Mouse (Mus musculus) myocyte (in vitro differentiated cells): Measurements from ENCODE around the gene Gm12569. TPM values are rescaled to one million over a fixed set of nuclear protein-coding genes. Genes with fewer than 3 reads are reported as not detected.

ENCODE experiments used
- H3K27me3 ChIP-seq: one replicate; pipeline ENCODE4 v1.6.1; 2011; ENCODE audit not compliant: control insufficient read depth, insufficient read depth, insufficient read length
- H3K36me3 ChIP-seq: one replicate; pipeline ENCODE4 v1.6.1; 2011; ENCODE audit not compliant: control insufficient read depth, insufficient read depth
- H3K4me2 ChIP-seq: one replicate; pipeline ENCODE4 v1.6.1; 2011; ENCODE audit warnings: low read depth, control low read depth
- H3K4me3 ChIP-seq: one replicate; pipeline ENCODE4 v1.5.1; 2011; ENCODE audit warnings: mild to moderate bottlenecking, control low read depth, moderate library complexity
- H3K79me2 ChIP-seq: one replicate; pipeline ENCODE4 v1.6.1; 2011; ENCODE audit not compliant: control insufficient read depth, insufficient read depth
- H3ac ChIP-seq: one replicate; pipeline ENCODE4 v1.6.1; 2011; ENCODE audit not compliant: control insufficient read depth, insufficient read length
- CEBPB ChIP-seq: IDR thresholded peaks from 2 replicates; pipeline ENCODE4 v1.6.1; 2011; ENCODE audit warnings: mild to moderate bottlenecking, moderate library complexity; ENCODE audit not compliant: poor library complexity, insufficient read depth, severe bottlenecking
- E2F4 ChIP-seq: IDR thresholded peaks from one replicate; pipeline ENCODE4 v1.6.1; 2011; ENCODE audit warnings: mild to moderate bottlenecking, control low read depth, moderate library complexity; ENCODE audit not compliant: insufficient read depth
- MAX ChIP-seq: IDR thresholded peaks from one replicate; pipeline ENCODE4 v1.6.1; 2011; ENCODE audit warnings: low read depth, mild to moderate bottlenecking, control low read depth
- MYOD1 ChIP-seq, 3 experiments: IDR thresholded peaks; one replicate each; pipeline ENCODE4 v1.6.1; 2011; ENCODE audit warnings: control low read depth in 2 of 3, low read depth in 2 of 3, mild to moderate bottlenecking in 2 of 3, moderate library complexity in 1 of 3; ENCODE audit not compliant: insufficient read length in 2 of 3, control insufficient read depth in 1 of 3
- MYOG ChIP-seq, 3 experiments: IDR thresholded peaks; one replicate each; pipeline ENCODE4 v1.6.1; 2011; ENCODE audit warnings: control low read depth in 2 of 3, low read depth in 2 of 3, mild to moderate bottlenecking in 2 of 3; ENCODE audit not compliant: insufficient read length in 2 of 3, control insufficient read depth in 1 of 3, insufficient read depth in 1 of 3
- POLR2A ChIP-seq: IDR thresholded peaks from one replicate; pipeline ENCODE4 v1.6.1; 2011; ENCODE audit warnings: low read depth, mild to moderate bottlenecking, control low read depth, moderate library complexity; ENCODE audit not compliant: insufficient read length
- POLR2AphosphoS2 ChIP-seq: IDR thresholded peaks from one replicate; pipeline ENCODE4 v1.6.1; 2011; ENCODE audit warnings: low read depth, control low read depth; ENCODE audit not compliant: insufficient read length
- REST ChIP-seq: IDR thresholded peaks from one replicate; pipeline ENCODE4 v1.6.1; 2011; ENCODE audit warnings: mild to moderate bottlenecking, control low read depth, moderate library complexity; ENCODE audit not compliant: insufficient read depth, insufficient read length
- SRF ChIP-seq: IDR thresholded peaks from one replicate; pipeline ENCODE4 v1.6.1; 2011; ENCODE audit warnings: low read depth; ENCODE audit not compliant: control insufficient read depth, insufficient read length
- TCF12 ChIP-seq: IDR thresholded peaks from one replicate; pipeline ENCODE4 v1.6.1; 2011; ENCODE audit warnings: mild to moderate bottlenecking, control low read depth; ENCODE audit not compliant: poor library complexity, insufficient read depth, severe bottlenecking
- TCF3 ChIP-seq: IDR thresholded peaks from one replicate; pipeline ENCODE4 v1.6.1; 2011; ENCODE audit warnings: low read depth, control low read depth; ENCODE audit not compliant: insufficient read length
- USF1 ChIP-seq: IDR thresholded peaks from one replicate; pipeline ENCODE4 v1.6.1; 2011; ENCODE audit warnings: low read depth, mild to moderate bottlenecking, control low read depth, moderate library complexity
- polyA plus RNA-seq: library from polyadenylated mRNA; unstranded; fragments of >200 nt; fragmentation: generic; extraction: Trizol; gene quantifications from one replicate; pipeline ENCODE4 v1.2.1, GENCODE M21; 2012; ENCODE audit warnings: missing spikeins

The Gm12569 gene
- polyA plus RNA-seq, 1 experiment = not detected

- no peaks in the 10 kb centered on the region for H3K36me3 ChIP-seq
- H3K4me3 ChIP-seq = no peak overlapping the region
- no peaks in the 10 kb centered on the region for H3K79me2 ChIP-seq
- H3ac ChIP-seq = no peak overlapping the region
- H3K4me2 ChIP-seq = no peak overlapping the region
- TF ChIP-seq E2F4 (no peak), MAX (no peak), POLR2A (no peak), POLR2AphosphoS2 (no peak), MYOG (IDR thresholded peaks at IDR 0.05; ENCODE audit: control insufficient read depth in 1 of 3, insufficient read depth in 1 of 3, insufficient read length in 2 of 3, low read depth in 2 of 3) (no peak), TCF12 (no peak), REST (no peak), TCF3 (no peak), USF1 (no peak), SRF (no peak)
- H3K27me3 ChIP-seq = peaks cover 11% of the 10 kb centered on the region
Measured at GRCm38 (mm10) chr11:51219396-51219980, 785 bp upstream of the Gm12569 start.

- no peak overlapping the region for H3K4me2 ChIP-seq
- no peak overlapping the region for H3K4me3 ChIP-seq
- no peak overlapping the region for H3ac ChIP-seq
- H3K79me2 ChIP-seq = no peaks in the 10 kb centered on the region
- H3K36me3 ChIP-seq = no peaks in the 10 kb centered on the region
- TF ChIP-seq POLR2AphosphoS2 (no peak), MYOG (IDR thresholded peaks at IDR 0.05; ENCODE audit: control insufficient read depth in 1 of 3, insufficient read depth in 1 of 3, insufficient read length in 2 of 3, low read depth in 2 of 3) (no peak), USF1 (no peak), SRF (no peak), REST (no peak), CEBPB (no peak), TCF3 (no peak), E2F4 (no peak), MYOD1 (IDR thresholded peaks at IDR 0.05; ENCODE audit: control insufficient read depth in 1 of 3, insufficient read length in 2 of 3, low read depth in 2 of 3) (no peak), MAX (no peak), TCF12 (no peak), POLR2A (no peak)
- peaks cover 6% of the 10 kb centered on the region for H3K27me3 ChIP-seq
Measured at GRCm38 (mm10) chr11:51227104-51227503, 6.8 kb downstream of the Gm12569 start.

GRCm38 (mm10) chr11:51234626-51235025, 14.4 kb downstream of the Gm12569 start:
- Histone ChIP-seq H3K4me3 (no peak overlapping the region), H3K36me3 (no peaks in the 10 kb centered on the region), H3K4me2 (no peak overlapping the region), H3ac (no peak overlapping the region), H3K27me3 (peaks cover 27% of the 10 kb centered on the region), H3K79me2 (no peaks in the 10 kb centered on the region)
- TF ChIP-seq TCF3 = no peak
- TF ChIP-seq TCF12 = no peak
- TF ChIP-seq MYOG (IDR thresholded peaks at IDR 0.05; ENCODE audit: control insufficient read depth in 1 of 3, insufficient read depth in 1 of 3, insufficient read length in 2 of 3, low read depth in 2 of 3) = no peak
- TF ChIP-seq MAX = no peak
- no peak for TF ChIP-seq REST
- no peak for TF ChIP-seq POLR2A
- no peak for TF ChIP-seq E2F4
- TF ChIP-seq SRF = no peak
- TF ChIP-seq MYOD1 (IDR thresholded peaks at IDR 0.05; ENCODE audit: control insufficient read depth in 1 of 3, insufficient read length in 2 of 3, low read depth in 2 of 3) = no peak
- no peak for TF ChIP-seq USF1
- TF ChIP-seq POLR2AphosphoS2 = no peak
- no peak for TF ChIP-seq CEBPB

- H3K79me2 ChIP-seq = no peaks in the 10 kb centered on the region
- no peak overlapping the region for H3K4me2 ChIP-seq
- H3K36me3 ChIP-seq = no peaks in the 10 kb centered on the region
- H3K27me3 ChIP-seq = peaks cover 18% of the 10 kb centered on the region
- no peak overlapping the region for H3ac ChIP-seq
- TF ChIP-seq SRF (no peak), TCF12 (no peak), TCF3 (no peak), MYOG (IDR thresholded peaks at IDR 0.05; ENCODE audit: control insufficient read depth in 1 of 3, insufficient read depth in 1 of 3, insufficient read length in 2 of 3, low read depth in 2 of 3) (no peak)
- no peak overlapping the region for H3K4me3 ChIP-seq
Measured at GRCm38 (mm10) chr11:51242897-51243296, 22.6 kb downstream of the Gm12569 start.

- no peak overlapping the region for H3K4me3 ChIP-seq
- peaks cover 15% of the 10 kb centered on the region for H3K27me3 ChIP-seq
- H3K36me3 ChIP-seq = no peaks in the 10 kb centered on the region
- no peak overlapping the region for H3K4me2 ChIP-seq
- H3K79me2 ChIP-seq = no peaks in the 10 kb centered on the region
- TF ChIP-seq POLR2A = no peak
- TF ChIP-seq POLR2AphosphoS2 = no peak
- no peak for TF ChIP-seq MYOG (IDR thresholded peaks at IDR 0.05; ENCODE audit: control insufficient read depth in 1 of 3, insufficient read depth in 1 of 3, insufficient read length in 2 of 3, low read depth in 2 of 3)
- TF ChIP-seq TCF12 = no peak
- no peak for TF ChIP-seq E2F4
- TF ChIP-seq SRF = no peak
- TF ChIP-seq CEBPB = no peak
- TF ChIP-seq MYOD1 (IDR thresholded peaks at IDR 0.05; ENCODE audit: control insufficient read depth in 1 of 3, insufficient read length in 2 of 3, low read depth in 2 of 3) = no peak
- no peak for TF ChIP-seq MAX
- no peak for TF ChIP-seq USF1
- TF ChIP-seq TCF3 = no peak
- no peak for TF ChIP-seq REST
- H3ac ChIP-seq = no peak overlapping the region
Measured at GRCm38 (mm10) chr11:51257006-51257405, 36.7 kb downstream of the Gm12569 start.
